ENCODE assay signal across 10 mouse cellular contexts in the genomic region with DNA sequence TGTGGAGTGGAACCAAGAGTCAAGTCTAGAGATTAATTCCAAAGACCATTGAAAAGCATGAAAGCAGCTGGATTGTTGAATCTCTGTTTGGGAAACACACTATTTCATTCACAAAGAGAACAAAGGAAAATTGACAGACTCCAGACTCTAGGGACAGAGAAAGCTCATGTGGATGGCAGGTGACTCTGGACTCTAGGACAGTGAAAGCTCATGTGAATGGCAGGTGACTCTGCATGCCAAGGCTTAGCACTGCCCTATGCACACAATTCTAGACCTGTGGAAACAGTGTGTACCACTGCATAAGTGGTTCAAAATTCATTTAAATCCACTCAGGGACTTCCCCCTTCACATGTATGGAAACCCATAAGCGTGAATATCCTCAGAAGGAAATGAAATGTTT.
"Had no signal": no experiment of that assay in that cellular context is flagged by ENCODE, and none has a peak within 500 bp of the region (broad histone marks: within the 10 kb centered on the region; RNA-seq: fewer than 3 reads in every experiment).

No protein-coding gene starts in this region.

- H3K9ac ChIP-seq: kidney, embryonic 15.5 days; limb, embryonic 13.5 days; liver, embryonic 14.5 days had no signal

- ATAC-seq: intestine, embryonic 16.5 days had no signal

- H3K9me3 ChIP-seq: kidney, embryonic 15.5 days; limb, embryonic 13.5 days had no signal

- H3K36me3 ChIP-seq: kidney, embryonic 15.5 days; limb, embryonic 13.5 days had no signal

- H3K27me3 ChIP-seq: kidney, embryonic 15.5 days; limb, embryonic 13.5 days had no signal

- DNase-seq: kidney, adult 2 months; kidney, postnatal 14 days; lung, adult 18-20 months; right cerebral cortex, postnatal 4 days; spleen, adult 18-20 months; thymus, postnatal 36 days had no signal

- H3K4me3 ChIP-seq: kidney, embryonic 15.5 days; limb, embryonic 13.5 days had no signal

- H3K4me2 ChIP-seq: kidney, embryonic 15.5 days; limb, embryonic 13.5 days had no signal

- H3K27ac ChIP-seq: kidney, embryonic 15.5 days; limb, embryonic 13.5 days; liver, embryonic 14.5 days had no signal
